Mouse (Mus musculus) ES-Bruce4 (cell line): ENCODE measurements at regions not wholly inside any gene's neighbourhood (a gene's known extent, or its start where the extent isn't known, plus 50 kb on each side); places are given as distances from the start of the nearest gene placed in this dataset.
A peak's percentile ranks its signal among the peaks of the same experiment; 100 is the strongest.

Experiments used
- CTCF ChIP-seq: IDR thresholded peaks from one replicate; pipeline ENCODE4 v1.8.1; 2011; ENCODE audit warnings: low read depth, low read length
- EP300 ChIP-seq: IDR thresholded peaks from 2 replicates; pipeline ENCODE4 v1.6.1; 2011; ENCODE audit warnings: low read depth, low read length; ENCODE audit not compliant: insufficient read depth
- POLR2A ChIP-seq: IDR thresholded peaks from one replicate; pipeline ENCODE4 v1.8.1; 2011; ENCODE audit warnings: low read length; ENCODE audit not compliant: insufficient read depth

DNA sequence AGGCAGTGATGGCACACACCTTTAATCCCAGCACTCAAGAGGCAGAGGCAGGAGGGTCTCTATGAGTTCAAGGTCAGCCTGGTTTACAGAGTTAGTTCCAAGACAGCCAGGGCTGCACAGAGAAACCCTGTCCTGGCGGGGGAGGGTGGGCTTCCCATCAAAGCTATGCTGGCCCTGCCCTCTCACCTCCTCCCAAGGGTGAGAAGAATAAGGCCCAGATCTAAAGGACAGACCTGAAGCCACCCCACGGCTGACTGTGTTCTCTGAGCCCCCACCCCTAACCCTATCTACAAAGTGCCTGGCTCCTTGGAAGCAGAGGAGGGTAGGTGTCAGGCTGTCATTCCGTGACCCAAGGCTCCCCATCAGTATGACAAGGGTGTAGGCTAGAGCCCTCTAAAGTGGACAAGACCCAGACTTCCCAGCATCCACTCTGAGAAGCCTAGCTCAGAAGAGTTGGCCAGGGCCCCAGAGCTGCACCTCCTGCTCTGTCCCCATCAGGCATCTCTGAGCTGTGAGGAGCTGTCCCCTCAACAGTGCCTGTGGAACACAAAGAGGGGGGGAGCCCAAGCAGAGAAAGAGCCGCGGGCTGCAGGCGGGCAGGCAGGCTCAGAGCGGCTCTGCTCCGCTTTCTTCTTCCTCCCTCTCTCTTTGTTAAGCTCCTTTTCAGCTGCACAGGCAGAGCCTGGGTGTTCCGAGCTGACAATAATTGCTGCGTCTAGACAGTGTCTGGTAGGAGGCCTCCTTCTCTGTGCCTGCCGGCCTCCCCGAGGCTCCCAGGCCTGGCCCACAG, 81.8 kb downstream of the 1700001O22Rik start:
- TF ChIP-seq POLR2A (no peak), CTCF (no peak), EP300 (peak; percentile 68; the same call in 1 of the 2 replicates)
